ENCODE assay signal across 25 mouse cellular contexts in the genomic region with DNA sequence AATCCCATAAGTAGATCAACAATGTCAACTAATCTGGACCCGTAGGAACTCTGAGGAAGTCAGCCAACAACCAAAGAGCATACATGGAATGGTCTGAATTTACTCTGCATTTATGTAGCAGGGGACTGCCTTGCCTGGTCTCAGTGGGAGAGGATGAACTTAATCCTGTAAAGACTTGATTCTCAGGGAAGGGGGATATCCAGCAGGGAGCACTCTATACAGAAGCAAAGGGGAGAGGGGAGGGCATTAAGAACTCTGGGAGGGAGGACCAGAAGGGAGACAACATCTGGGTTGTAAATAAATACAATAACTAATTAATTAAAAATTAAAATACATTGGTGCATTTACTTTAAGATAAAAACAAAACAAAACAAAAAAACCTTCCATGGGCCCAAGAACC.
"Had no signal": no experiment of that assay in that cellular context is flagged by ENCODE, and none has a peak within 500 bp of the region (broad histone marks: within the 10 kb centered on the region; RNA-seq: fewer than 3 reads in every experiment).

No protein-coding gene starts in this region.

- H3K9ac ChIP-seq: heart, embryonic 13.5 days; heart, embryonic 15.5 days; hindbrain, embryonic 13.5 days; hindbrain, embryonic 15.5 days; kidney, embryonic 15.5 days; limb, embryonic 13.5 days; limb, embryonic 15.5 days had no signal

- H3K27ac ChIP-seq: heart, adult 2 months; heart, embryonic 13.5 days; heart, embryonic 15.5 days; hindbrain, embryonic 13.5 days; hindbrain, embryonic 15.5 days; hindbrain, postnatal 0 days; kidney, embryonic 15.5 days; kidney, postnatal 0 days; limb, embryonic 13.5 days; limb, embryonic 15.5 days had no signal

- ATAC-seq: hindbrain, postnatal 0 days; intestine, embryonic 16.5 days had no signal

- H3K4me1 ChIP-seq: heart, embryonic 13.5 days; heart, embryonic 15.5 days; hindbrain, embryonic 13.5 days; hindbrain, embryonic 15.5 days; kidney, embryonic 15.5 days; limb, embryonic 13.5 days; limb, embryonic 15.5 days had no signal

- H3K27me3 ChIP-seq: heart, embryonic 13.5 days; heart, embryonic 15.5 days; hindbrain, embryonic 13.5 days; hindbrain, embryonic 15.5 days; kidney, embryonic 15.5 days; limb, embryonic 13.5 days; limb, embryonic 15.5 days had no signal

- DNase-seq: gastrocnemius, postnatal 14 days; gastrocnemius, postnatal 36 days; heart, adult 11 months; heart, adult 2 months; heart, postnatal 14 days; heart, postnatal 36 days; kidney, adult 11 months; kidney, adult 2 months; kidney, adult 9 months; kidney, postnatal 14 days; kidney, postnatal 36 days; layer of hippocampus, adult 9-11 months; layer of hippocampus, postnatal 36 days; left cerebral cortex, postnatal 4 days had no signal

- H3K4me3 ChIP-seq: heart, adult 2 months; heart, embryonic 13.5 days; heart, embryonic 15.5 days; hindbrain, embryonic 13.5 days; hindbrain, embryonic 15.5 days; kidney, embryonic 15.5 days; limb, embryonic 13.5 days; limb, embryonic 15.5 days had no signal

- H3K4me2 ChIP-seq: heart, embryonic 11.5 days; heart, embryonic 13.5 days; heart, embryonic 15.5 days; hindbrain, embryonic 13.5 days; hindbrain, embryonic 15.5 days; kidney, embryonic 15.5 days; limb, embryonic 13.5 days; limb, embryonic 15.5 days had no signal

- H3K36me3 ChIP-seq: heart, embryonic 13.5 days; heart, embryonic 15.5 days; hindbrain, embryonic 13.5 days; hindbrain, embryonic 15.5 days; kidney, embryonic 15.5 days; limb, embryonic 13.5 days; limb, embryonic 15.5 days had no signal

- H3K9me3 ChIP-seq: heart, embryonic 13.5 days; heart, embryonic 15.5 days; hindbrain, embryonic 13.5 days; hindbrain, embryonic 15.5 days; kidney, embryonic 15.5 days; limb, embryonic 13.5 days; limb, embryonic 15.5 days had no signal
